Mouse (Mus musculus) spleen, adult 12 weeks (tissue): ENCODE measurements around the gene Gm6034.
"Not testable (repeated sequence)": the region's sequence is repeated elsewhere in the genome, so short reads cannot be mapped to it uniquely, and the experiment has no call there.

Experiments used
- DNase-seq: peaks from one replicate; pipeline ENCODE4 v3.0.0; 2022; ENCODE audit warnings: low spot score

Gm6034 gene

DNA sequence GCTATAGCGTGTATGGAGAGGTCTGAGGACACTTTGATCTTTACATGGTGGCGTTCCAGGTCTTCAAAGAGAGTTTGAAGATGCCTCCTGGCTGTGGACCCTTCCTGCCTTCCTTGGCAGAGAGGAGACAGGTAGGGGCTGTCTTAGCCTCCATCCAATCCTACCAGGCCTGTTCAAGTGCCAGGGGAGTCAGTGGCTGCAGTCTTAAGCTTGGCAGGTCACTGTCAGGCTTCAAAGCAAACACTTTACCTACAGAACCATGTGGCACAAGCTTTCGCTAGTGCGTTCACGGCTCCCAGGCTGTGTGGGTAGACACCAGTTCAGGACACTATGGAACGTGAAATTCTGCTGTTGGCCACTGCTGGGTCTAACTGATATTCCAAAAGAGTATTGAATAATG is 19.8 kb upstream of the Gm6034 start:
- no peak for DNase-seq

DNA sequence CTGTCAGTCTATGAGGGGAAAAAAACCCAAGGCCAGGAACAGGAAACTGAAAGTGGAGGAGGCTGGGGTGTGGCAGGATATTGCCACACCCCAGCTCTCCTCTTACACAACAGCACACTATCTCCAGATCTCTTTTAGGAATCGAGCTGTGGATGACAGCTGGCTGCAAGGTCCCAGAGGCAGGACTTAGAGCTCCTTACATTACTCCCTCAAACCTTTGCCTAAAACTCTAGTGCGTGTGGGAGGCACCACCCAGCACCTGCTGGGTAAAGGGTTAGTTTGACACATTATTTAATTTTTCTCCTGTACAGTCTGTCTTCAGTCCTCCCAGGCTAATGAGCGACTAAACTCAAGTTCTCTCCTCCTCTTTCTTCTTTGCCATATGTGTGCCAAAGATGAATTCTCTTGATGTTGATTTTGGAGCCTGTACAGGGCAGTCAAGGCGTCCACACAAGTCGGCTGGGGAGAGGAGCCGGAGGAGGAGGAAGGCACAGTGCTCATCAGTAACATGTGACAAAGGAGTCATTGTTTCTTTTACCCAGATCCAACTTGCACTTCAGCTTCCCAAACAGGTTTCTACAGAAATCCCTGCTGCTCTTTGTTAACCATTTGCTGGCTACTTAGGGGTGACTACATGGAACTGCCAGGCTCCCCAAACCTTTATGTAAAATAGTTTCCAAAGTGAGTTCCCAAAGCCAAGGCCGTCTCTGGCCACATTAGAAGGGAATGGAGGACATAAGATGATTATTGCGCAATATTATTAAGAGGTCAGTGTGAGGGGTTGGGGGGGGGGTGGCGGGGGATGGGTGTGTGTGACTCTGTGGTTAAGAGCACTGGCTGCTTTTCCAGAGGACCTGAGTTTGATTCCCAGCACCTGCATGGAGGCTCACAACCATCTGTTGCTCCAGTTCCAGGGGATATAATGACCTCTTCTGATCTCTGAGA is 18.8 kb upstream of the Gm6034 start:
- no peak for DNase-seq

DNA sequence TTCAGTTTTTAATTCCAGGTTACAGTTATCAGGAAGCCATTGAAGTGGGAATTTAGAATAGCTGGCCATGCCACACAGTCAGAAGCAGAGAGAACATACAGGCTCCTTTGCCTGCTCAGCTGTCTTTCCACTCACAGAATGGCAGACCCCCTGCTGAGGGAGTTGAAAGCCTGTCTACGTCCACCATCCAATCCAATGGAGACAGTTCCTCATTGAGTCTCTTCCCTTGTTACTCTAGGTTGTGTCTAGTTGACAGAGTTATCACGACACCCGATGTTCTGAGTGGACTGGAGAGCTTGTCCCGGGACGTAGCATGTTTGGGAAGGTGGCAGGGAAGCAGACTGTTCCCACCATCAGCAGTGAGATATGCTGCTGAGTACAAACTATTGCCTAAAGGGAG is 17.6 kb upstream of the Gm6034 start:
- no peak for DNase-seq

DNA sequence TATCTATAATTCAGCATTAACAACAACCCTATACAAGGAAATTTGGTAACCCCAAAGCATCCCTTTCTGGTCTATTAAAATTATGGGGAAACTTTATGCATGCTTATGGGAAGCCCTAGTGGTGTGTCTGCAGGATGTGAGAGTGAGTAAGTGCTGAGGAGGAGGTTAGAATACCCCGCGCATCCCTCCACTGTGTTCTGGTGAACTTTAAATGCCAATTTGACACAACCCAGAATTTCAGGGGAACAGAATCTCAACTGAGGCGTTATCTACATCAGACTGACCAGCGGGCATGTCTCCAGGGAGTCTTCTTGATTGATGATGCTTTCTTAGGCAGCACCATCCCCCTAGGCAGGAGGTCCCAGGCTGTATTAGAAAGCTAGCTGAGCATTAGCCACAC is 16.9 kb upstream of the Gm6034 start:
- DNase-seq = no peak

DNA sequence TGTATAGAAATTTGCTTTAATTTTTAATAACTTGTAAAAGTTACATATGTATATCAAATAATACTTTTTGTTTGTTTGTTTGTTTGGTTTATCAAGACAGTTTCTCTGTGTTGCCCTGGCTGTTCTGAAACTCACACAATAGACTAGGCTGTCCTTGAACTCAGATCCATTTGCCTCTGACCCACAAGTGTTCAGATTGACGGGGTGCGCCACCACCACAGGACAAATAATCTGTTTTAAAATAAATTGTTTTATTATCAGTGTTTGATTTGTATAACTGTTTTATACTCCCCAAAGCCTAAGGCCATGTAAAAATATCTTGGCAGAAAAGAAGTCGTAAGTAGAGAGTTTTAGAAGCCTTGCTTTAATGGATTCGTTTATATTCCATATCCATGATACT is 15.1 kb upstream of the Gm6034 start:
- no peak for DNase-seq

DNA sequence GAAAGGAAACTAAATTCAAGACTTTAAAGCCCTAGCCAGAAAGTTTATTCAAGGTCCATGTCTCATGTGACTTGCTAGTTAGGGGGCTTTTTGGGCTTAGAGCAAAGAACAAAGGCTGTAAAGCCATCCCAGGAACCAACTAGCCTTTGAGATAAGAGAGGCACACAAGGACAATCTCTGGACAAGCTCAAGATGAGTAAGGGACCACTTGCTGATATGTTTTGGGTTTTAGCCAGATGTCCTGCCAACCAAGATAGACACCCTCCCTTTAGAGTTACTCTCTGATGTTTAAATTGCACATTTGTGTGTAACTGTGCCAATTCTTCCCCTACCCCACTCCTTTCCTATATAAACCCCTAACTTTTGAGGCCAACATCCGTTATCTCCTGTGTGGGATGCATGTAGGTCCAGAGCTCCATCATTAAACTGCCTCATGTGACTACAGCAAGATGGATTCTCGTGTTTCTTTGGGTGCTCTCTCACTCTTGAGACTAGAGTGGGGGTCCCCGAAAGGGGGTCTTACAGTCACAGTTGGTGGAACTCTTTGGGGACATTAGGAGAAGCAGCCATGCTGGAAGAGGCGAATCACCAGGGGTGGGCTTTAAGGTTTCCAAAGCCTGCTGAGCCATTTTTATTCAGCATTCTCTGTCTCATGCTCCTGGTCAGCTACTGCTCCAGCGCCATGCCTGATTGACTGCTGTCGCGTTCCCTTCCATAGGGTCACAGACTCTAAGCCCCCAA is 13.7 kb upstream of the Gm6034 start:
- DNase-seq = no peak

DNA sequence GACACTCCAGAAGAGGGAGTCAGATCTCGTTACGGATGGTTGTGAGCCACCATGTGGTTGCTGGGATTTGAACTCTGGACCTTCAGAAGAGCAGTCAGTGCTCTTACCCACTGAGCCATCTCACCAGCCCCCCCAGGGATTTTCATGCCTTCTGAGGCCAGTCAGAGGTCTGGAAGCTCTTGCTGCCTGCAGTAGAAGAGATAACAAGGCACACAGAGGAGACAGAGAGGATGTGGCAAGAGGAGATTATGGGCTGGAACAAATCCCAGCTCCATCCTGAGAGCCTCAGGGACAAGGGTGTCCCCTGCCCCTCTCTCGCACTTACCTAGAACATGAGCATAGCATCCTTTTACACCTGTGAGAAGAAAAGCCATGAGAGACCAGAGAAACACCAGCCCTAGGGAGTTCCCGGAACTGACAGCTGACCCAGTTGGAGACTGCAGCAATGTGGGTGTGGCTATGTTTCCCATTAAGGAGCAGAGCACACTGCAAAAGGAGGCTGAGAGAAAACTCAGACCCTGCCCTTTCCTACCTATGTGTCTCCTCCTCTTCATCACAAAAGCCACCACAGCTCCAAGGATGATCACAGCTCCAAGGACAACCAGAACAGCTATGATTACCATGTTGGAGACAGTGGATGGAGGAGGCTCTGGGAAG is 12.6 kb upstream of the Gm6034 start:
- DNase-seq = peak; percentile 48

DNA sequence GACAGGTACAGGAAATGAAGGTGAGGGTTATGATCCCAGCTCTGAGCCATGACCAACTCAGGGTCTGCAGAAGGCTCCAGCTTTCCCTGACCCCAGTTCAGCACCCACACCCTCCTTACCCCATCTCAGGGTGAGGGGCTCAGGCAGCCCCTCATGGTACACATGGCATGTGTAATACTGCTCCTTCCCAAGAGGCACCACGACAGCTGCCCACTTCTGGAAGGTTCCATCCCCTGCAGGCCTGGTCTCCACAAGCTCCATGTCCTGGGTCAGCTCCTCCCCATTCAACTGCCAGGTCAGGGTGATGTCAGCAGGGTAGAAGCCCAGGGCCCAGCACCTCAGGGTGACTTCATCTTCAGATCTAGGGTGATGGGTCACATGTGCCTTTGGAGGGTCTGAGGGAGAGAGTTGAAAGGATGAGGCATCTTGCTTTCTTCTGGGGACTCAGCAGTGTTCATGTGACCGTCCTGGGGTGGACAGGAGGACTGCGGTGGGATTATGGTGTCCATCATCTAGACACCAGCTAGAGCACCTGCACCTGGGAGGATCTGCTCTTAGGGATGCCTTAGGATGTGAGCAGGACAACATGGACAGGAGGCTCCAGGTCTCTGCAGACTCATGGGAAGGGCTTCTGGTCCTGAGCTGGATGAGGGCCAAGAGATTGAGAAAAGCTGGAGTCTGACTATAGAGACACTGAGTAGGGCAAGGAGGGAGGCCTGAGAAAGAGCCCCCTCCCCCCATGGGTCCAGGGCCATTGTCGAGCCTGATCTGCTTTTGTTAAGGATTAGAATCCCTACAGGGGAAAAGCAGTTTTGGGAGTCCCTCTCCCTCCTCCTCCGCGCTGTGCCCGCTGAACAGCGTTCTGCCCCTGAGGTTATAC is 11.8 kb upstream of the Gm6034 start:
- DNase-seq = not testable (repeated sequence)

DNA sequence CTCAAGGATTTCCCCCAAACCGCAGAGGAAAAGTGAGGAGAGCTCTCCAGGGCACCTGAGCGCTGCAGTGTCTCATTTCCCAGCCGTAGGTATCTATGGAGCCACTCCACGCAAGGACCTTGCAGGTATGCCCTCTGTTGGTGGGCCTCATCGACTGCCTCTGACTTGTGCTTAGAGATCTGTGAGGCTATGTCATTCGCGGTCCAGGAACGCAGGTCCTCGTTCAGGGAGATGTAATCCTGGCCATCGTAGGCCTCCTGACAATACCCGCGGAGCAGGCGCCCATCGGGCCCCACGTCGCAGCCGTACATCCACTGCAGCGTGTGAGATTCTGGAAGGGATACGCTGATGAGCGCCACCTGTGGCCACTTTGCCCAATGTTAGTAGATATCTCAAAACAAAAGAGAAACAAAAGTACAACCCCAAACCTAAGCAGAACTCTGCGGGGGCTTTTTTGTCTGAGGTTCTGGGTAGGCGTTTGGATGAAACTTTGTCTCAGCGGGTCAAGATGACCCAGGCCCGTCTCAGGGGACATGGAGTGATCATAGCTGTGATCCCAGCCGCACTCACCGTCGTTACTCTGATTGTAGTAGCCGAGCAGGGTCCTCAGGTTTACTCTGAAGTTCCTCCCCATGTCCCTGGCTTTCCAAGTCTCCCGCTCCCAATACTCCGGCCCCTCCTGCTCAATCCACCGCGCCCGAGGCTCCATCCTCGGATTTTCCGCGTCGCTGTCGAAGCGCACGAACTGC is 11.0 kb upstream of the Gm6034 start:
- peak; percentile 64 for DNase-seq

DNA sequence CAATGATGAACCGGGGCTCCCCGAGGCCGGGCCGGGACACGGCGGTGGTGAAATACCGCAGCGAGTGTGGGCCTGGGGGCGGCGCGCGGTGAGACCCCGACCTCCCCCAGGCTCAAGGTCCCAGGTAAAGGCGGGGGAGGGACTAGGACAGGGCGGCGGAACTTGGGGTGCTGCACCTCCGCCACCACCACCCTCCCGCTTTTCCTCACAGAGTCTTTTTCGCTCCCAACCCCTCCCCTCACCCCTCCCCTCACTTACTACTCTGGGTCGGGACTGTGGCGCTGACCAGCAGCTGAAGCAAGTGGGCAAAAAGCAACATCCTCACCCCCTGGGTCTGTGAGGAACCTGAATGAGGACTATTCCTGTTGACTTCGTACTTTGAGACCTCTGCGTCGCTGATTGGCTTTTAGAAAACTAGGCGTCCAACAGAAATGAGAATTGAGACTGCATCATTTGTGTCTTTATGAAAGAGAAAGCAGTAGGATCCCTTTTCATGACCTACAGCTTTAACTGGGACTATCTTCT is 10.3 kb upstream of the Gm6034 start, which contains the start of gene H2-T23:
TSS of gene H2-T23 (minus strand) at position 505 of the 525 bp plus-strand sequence.
- peak; percentile 55 for DNase-seq

DNA sequence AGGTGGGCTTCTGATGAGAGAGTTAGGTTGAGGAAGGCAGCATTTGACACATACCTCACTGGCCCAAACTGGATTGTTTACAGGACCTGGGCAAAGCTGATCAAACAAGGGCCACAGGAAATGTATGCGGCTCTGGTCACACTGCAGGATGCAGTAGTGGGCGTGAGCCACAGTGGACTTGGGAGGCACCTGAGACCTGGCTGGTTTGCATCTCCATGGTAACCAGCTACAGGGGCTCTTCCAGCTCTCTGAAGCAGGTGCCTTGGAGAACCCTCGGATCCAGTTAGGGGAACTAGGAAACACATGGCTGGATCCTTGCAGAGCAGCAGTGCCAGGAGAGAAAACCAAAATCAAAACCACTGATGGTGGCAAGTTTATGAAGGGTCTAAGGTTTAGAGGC is 8.2 kb upstream of the Gm6034 start:
- not testable (repeated sequence) for DNase-seq

DNA sequence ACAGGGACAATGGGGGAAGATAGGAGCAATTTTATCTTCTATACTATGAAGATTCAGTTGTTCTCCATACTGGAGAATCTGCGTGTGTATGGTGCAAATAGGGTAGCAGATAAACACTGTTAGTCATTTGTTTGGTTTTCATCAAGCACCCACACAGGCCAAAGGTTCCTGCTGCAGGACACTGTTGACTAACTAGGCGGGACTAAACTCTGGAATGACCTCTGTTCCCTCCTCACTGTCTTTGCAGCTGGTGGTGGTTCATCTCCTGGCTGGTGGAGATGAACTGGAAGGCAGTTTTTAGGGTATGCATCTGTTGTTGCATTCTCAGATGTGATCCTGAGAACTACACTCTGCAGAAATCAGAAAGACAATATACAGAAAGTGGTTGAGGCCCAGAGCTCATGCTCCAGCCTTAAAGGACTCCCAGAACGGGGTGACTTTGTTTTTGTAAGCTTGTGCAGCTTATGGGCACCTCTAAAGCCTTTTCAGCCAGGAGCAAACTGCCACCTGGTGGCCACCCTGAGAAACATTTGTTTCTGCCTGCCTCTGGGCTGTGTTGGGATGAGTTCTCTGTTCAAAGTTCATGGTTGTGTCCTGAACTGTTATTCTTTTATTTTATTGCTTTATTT is 7.6 kb upstream of the Gm6034 start:
- peak; percentile 45 for DNase-seq

DNA sequence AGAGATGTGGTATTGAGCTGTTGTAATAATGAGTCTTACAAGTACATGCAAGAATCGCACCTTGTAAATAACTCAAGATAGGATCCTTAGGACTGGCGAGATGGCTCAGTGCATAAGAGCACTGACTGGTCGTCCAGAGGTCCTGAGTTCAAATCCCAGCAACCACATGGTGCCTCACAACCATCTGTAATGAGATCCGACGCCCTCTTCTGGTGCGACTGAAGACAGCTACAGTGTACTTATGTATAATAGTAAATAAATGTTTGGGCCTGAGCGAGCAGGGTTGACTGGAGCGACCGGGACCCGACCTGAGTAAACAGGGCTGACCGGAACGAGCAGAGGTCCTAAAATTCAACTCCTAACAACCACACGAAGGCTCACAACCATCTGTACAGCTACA is 6.6 kb upstream of the Gm6034 start:
- DNase-seq = not testable (repeated sequence)

DNA sequence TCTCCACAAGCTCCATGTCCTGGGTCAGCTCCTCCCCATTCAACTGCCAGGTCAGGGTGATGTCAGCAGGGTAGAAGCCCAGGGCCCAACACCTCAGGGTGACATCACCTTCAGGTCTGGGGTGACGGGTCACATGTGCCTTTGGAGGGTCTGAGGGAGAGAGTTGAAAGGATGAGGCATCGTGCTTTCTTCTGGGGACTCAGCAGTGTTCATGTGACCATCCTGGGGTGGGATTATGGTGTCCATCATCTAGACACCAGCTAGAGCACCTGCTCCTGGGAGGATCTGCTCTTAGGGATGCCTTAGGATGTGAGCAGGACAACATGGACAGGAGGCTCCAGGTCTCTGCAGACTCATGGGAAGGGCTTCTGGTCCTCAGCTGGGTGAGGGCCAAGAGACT is 2.2 kb upstream of the Gm6034 start:
- not testable (repeated sequence) for DNase-seq

DNA sequence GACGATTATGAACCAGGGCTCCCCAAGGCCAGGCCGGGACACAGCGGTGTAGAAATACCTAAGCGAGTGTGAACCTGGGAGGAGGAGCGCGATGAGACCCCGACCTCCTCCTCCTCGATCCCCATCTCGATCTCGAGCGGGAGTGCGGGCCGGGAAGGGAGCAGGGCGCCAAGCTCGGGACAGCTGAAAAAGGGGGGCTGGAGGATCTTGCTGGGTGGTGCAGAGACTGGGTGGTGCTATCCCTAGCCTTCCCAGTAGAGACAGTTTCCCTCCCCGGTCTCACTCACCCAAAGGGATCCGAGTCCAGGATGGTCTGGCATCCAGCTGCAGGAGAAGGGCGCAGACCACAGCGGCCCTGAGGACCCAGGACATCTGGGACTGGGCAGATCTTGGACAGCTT is 706 bp upstream of the Gm6034 start:
- not testable (repeated sequence) for DNase-seq

DNA sequence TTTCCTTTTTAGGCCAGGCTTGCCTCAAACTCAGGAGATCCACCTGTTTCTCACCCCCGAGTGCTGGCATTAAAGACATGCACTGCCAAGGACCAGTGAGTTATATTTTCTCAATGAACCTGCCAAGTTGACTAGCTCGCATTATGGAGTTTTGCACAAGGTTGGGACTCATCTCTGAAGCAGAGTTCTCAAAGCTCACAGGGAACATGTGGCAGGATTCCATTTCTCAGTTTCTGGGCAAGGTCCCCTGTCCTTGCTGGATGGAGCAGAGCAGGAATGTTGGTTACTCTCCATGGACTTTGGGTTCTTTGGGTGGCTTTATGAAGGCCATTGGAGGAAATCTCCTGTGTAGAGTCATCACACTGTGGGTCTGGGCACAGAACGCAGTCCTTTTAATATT is 525 bp downstream of the Gm6034 start:
- DNase-seq = no peak

DNA sequence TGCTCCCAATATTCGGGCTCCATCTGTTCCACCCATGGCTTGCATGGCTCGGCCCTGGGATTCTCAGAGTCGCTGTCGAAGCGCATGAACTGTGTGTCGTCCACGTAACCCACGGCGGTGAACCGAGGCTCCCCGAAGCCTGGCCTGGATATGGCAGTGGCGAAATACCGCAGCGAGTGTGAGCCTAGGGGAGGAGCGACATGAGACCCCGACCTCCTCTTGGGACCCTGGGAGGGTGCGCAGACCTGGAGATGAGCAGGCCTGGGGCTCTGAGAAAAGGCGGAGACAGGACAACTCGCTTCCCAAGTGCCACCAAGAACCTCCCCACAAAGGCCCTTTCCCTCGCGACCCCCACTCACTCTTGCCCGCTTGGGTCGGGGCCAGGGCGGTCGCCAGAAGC is 15.2 kb downstream of the Gm6034 start:
- DNase-seq = not testable (repeated sequence)

DNA sequence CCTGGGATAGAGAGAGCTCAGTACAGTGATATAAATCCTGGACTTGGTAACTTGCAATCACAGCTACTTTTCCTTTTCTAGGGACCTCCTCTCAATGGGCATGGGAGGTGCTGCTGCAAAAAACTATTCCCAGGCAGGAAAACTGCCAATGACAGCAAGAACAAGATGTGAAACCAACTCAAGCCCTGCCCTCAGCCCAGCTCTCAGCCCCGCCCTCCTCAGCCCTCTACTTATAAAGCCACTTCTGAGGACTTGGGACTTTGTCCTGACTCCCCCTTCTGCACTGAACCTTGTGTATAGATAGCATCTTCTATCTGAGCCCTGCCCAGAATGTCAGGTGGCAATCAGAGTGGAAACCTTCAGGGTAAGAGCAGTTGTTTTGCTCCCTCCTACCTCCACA is 15.6 kb downstream of the Gm6034 start, which contains the start of gene Gm11127:
TSS of gene Gm11127 (minus strand) at position 10 of the 400 bp plus-strand sequence.
- DNase-seq = not testable (repeated sequence)

DNA sequence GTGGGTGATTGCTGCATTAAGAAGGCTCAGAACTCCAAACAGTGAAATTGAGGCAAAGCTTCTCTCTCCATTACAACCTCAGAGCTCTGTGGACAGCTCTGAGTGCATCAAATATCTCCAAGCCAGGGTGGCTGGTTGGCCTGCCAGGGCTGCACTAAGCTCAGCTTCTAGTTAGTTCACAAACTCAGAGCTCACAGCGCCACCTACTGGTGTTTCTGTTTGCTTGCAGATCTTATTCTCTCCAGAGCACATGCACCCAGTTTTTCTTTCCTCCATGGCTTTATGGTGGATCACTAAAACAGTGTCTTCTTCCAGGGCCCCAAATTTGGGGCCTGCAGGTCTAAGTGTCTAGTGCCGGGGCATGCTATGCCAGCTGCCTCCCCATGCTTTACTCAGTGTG is 18.1 kb downstream of the Gm6034 start:
- DNase-seq = peak; percentile 80

DNA sequence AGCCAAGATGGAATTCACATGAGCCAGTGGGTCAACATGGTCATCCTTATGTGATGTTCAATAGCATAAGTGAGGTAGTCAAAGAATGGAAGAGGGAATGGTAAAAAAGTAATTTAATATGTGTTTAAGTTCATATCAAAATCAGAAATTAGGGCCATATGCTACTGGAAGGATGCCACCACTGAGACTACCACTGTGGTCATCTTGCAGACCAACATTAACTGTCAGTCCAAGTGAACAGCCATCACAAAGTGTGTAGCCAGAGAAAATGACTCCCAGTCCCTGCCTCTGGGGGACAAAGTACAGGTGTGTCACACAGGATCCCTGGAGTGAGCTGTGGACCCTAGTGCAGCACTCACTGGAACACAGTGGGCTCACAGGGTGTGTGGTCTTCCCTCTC is 39.1 kb downstream of the Gm6034 start:
- not testable (repeated sequence) for DNase-seq
